Mouse (Mus musculus) brain, embryonic 14.5 days (tissue): ENCODE results near the gene Mepe. TPM values are rescaled to one million over a fixed set of nuclear protein-coding genes. Genes with fewer than 3 reads are reported as not detected.

Experiments used
- DNase-seq: peaks from one replicate; pipeline ENCODE4 v3.0.0-alpha.2; 2011; ENCODE audit warnings: low read depth
- CTCF ChIP-seq: fragments of 200-500 bp; IDR thresholded peaks from 2 replicates; pipeline ENCODE4 v1.5.1; 2012; ENCODE audit warnings: inconsistent platforms, mild to moderate bottlenecking, moderate library complexity, borderline replicate concordance; ENCODE audit not compliant: insufficient read depth, insufficient read length; ENCODE audit errors: extremely low read depth
- POLR2A ChIP-seq: fragments of 200-500 bp; IDR thresholded peaks from 2 replicates; pipeline ENCODE4 v1.6.1; 2012; ENCODE audit warnings: mild to moderate bottlenecking, inconsistent platforms, borderline replicate concordance; ENCODE audit not compliant: poor library complexity, insufficient read depth, insufficient read length, severe bottlenecking; ENCODE audit errors: extremely low read depth
- polyA plus RNA-seq: library from polyadenylated mRNA; depleted of rRNA; stranded (reverse); fragments of >200 nt; gene quantifications from 2 replicates; pipeline ENCODE4 v1.2.3, GENCODE M21; 2012; rRNA removed

Mepe gene
- polyA plus RNA-seq, 1 experiment: not detected

DNA sequence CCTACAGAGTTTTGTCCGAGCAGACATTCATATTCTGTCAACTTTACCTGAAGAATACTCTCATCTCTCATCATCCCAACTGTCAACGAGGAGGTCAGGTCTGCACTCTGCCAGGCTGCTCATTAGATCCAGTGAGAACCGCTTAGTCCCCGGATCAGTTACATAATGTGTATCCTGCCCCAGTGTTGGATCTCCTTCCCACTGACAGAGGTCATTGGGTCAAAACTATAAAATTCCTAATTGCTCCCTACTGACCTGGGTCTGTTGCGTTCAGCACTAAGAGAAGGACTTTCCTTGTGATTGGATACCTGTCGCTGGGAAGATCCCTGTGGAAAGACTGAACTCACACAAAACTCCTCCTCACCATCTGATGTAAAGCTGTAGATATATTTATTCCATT, 34.1 kb downstream of the Mepe start:
- DNase-seq: no peak
- TF ChIP-seq POLR2A (no peak), CTCF (no peak)

DNA sequence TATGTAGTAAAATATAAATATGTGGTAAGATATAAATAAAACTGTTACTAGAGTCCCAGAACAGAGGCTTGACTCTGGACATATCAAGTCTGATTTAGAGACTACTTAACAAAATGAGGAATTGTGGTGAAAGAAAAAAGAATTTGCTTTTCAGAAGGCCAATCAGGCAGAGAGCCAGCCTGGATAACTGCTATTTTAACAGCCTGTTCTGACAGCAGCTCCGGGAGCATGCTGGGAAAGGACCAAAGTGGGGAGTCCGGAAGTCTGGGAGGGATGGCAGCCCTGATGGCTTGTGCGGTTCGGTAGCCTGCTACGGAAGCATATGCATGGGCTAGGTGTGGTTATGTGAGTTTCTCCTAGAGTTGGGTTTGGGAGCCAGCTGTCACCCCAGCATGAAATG, 45.5 kb downstream of the Mepe start:
- no peak for TF ChIP-seq POLR2A
- DNase-seq: peak; percentile 49

DNA sequence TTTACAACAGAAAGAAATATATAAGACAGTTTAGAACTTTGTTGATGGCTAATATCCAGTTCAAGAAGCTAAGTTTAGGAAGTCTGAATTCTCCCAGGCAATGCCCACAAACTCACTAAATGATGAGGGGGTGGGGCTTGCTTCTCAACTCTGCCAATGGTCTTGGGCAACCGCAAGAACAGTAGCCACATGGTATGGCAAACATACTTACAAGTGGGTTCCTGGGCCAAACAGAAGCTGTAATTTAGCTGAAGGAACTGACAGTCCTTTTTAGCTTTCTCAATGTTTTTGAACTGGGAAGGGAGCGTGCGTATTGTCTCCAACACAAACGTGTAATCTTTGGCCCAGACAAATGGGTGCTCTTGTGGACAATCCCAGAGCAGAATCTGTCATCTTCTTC, 46.2 kb downstream of the Mepe start:
- TF ChIP-seq CTCF (no peak), POLR2A (no peak)
- no peak for DNase-seq

DNA sequence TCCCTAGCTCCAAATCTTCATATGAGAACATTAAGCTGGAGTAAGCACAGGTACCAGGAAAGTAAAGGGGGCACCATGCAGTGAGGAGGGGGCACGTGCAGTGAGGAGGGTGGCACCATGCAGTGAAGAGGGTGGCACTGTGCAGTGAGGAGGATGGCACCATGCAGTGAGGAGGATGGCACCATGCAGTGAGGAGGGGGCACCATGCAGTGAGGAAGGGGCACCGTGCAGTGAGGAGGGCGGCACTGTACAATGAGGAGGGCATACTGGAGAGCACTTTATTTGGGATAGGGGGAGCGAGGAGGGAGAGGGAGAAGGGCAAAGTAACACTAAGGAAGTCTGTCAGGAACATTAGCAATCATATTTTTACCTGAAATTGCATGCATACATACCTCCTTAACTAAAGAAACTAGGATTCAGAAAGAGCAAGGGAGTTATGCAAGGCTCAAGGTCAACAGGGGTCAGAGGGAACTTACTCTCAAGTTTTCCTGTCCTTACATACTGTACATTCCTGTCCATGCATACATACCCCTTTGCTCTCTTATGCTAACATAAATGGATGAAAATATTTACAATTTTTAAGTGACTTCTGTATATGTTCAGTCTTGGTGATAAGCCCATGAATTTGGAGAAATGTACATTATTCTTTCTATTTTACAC, 48.6 kb downstream of the Mepe start:
- DNase-seq: no peak
- no peak for TF ChIP-seq CTCF
- no peak for TF ChIP-seq POLR2A

DNA sequence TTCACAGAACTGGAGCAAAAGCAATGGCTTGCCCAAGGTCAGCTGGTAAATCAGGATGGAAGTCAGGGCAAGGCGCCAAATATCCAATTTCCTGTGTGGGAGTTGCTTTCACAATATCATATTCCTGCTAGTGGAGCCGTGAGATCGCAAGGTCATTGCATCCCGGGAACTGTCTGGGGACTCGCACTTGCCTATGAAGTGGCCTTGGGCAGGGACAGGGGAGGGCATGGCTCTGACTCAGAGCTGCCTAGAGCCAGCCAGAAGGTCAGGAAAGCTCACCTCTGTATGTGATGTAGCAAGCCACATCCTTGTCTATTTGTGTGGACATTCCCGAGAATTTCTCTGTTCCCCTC, 49.2 kb downstream of the Mepe start:
- TF ChIP-seq POLR2A: no peak
- TF ChIP-seq CTCF: no peak
- DNase-seq: peak; percentile 27

DNA sequence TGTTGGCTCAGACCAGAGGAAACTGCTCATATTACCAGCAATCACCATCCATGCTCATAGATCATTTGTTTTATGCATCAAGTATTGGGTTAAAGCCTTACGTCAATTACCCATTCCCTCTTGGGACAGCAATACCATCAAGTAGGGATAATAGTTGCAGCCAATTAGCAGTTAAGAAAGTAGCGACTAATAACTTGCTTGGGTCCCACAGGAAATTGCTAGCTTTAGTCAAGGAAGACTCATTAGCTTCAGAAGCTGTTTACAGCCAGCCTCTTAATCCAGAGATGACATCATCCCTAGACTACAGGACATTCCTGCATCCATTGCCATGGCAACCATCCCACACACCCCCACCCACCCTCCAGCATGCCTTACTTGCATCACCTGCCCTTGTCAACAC, 50.0 kb downstream of the Mepe start:
- peak; percentile 84 for DNase-seq
- no peak for TF ChIP-seq POLR2A

DNA sequence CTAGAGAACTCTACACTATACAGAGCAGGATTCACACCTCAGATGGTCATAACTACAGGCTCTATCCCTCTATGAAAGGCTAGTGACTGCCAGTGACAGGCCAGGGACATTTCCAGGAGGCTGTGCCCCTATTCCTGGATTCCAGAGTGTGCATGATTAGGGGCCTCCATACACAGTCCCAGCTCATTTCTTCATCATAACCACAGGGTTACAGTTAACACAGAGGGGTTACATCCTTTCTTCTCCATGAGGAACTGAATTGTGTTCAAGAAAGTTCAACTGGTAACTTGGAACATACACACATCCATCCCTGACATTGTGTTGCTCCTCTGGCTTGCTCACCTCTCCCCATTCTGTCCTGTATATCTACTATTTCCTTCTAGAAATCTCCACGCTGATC, 51.8 kb downstream of the Mepe start:
- TF ChIP-seq CTCF (no peak), POLR2A (no peak)
- no peak for DNase-seq

DNA sequence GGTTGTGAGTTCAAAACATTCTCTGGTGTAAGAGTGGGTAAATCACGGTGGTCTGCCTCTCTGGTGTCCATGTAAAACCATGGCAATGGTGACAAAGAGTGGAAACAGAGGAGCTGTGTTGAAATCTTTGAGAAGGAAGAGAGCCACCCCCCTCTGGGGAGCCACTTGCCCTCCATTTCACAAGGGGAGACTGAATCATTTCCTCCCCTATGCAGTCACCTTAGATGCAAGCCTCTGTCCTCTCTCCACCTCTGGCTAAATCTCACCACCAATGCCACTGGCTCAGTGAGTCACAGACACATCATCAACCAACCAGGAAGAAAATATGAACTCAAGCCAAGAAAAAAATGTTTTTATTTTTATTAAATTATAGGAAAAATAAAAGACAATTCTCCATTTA, 55.4 kb downstream of the Mepe start:
- TF ChIP-seq CTCF: no peak
- TF ChIP-seq POLR2A: no peak
- DNase-seq: no peak

DNA sequence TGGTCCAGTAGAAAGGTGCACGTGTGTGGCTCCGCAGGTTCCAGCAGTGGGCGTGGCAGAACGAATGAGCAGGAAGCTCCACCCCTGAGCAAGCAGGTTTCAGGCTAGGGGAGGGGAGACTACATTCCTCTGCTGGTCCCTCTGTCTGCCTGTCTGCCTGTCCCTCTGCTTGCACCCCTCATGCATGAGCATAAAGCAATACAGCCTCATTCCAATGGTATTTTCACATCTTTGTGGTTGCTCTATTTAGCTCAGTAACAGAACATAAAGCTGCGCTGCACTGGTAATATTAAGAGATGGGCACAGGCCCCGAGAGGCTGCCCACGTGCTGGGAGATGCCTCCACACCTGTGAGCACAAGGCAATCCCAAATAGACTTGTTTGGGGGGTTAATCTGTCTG, 56.5 kb downstream of the Mepe start:
- DNase-seq: no peak
- TF ChIP-seq POLR2A (no peak), CTCF (no peak)

DNA sequence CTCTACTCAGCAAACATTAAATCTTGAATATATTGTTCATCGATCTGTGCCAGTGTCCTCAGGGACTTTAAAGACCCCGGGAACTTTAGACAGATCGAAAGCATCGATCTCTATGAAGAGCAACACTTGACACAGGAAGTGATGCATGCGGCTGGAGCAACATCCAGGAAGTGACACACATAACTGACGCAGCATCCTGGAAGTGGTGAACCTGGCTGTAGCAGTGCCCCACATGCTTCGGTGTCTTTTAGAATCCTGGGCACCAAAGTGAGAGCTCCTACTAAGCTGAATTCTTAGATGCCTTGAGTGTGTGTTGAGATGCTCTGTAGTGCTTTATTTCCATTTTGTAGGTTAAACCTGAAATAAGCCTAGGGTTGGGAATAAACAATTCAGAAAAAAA, 59.4 kb downstream of the Mepe start:
- DNase-seq: no peak
- no peak for TF ChIP-seq POLR2A
- TF ChIP-seq CTCF: no peak

DNA sequence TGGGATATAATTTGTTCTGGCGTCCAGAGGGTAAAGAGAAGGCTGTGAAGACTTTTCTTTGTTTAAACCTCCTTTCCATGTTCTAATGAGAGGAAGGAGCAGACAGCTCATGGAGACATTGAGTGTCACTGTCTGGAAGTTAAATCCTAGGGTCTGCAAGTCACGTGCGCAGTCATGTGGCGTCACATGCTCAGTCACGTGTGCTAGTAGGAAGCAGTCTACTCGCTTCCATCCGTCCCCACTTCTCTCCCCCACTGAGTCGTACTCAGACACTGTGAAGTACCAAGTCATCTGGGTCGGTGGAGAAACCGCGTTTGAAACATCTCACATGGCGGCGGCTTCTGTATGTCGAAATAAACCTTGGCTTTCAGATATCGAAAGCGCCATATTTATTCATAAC, 60.4 kb downstream of the Mepe start:
- no peak for TF ChIP-seq CTCF
- no peak for TF ChIP-seq POLR2A
- DNase-seq: no peak

DNA sequence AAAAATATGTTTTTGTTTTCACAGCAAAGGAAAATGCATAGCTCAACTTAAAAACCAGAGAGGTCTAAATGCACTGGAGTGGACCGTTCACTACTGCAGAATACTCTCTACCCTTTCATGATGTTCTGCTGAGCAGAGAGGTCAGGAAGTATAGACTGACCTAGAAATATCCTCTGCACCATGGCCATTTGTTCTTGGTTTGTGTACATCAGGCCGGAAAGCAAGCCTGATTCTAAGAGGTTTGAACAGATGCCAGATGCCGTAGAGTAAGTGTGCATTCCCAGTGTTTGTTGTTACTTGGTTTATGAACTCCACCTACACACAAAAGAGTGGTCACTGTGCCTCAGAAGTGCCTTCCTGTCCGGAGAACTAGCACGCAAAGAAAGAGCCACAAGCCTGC, 61.8 kb downstream of the Mepe start:
- DNase-seq: peak; percentile 14
- TF ChIP-seq CTCF: no peak
- no peak for TF ChIP-seq POLR2A

Other genes with a start within 250 kb of the Mepe start
- gene Gm17660, start 247.7 kb upstream of the Mepe start, polyA plus RNA-seq: not detected in 2 replicates
- 75.9 and 150 TPM in 2 replicates for gene Sparcl1, start 211.6 kb upstream of the Mepe start, polyA plus RNA-seq
- not detected in 2 replicates for gene Dspp, start 154.6 kb upstream of the Mepe start, polyA plus RNA-seq
- gene Dmp1, start 122.7 kb upstream of the Mepe start, polyA plus RNA-seq: 0.16 and 1.1 TPM in 2 replicates
- 0.20 and 26.6 TPM in 2 replicates for gene Ibsp, start 26.2 kb upstream of the Mepe start, polyA plus RNA-seq
- 6.7 and 20.1 TPM in 2 replicates for gene Spp1, start 109.8 kb downstream of the Mepe start, polyA plus RNA-seq
- 33.5 TPM in 2 replicates for gene Pkd2, start 134.1 kb downstream of the Mepe start, polyA plus RNA-seq
- 3.7 and 4.0 TPM in 2 replicates for gene BC005561, start 183.0 kb downstream of the Mepe start, polyA plus RNA-seq